Mouse (Mus musculus) cerebellum, adult 11 months (tissue): ENCODE measurements around the gene Zfp965.
"Not testable (repeated sequence)": the region's sequence is repeated elsewhere in the genome, so short reads cannot be mapped to it uniquely, and the experiment has no call there.

ENCODE experiments used
- DNase-seq: peaks from one replicate; pipeline ENCODE4 v3.0.0; 2022

The Zfp965 gene

GRCm38 (mm10) chr2:175469685-175470084 lies at the start of gene Zfp965:
TSS of gene Zfp965 (plus strand) at chr2:175469985.
- DNase-seq = not testable (repeated sequence)

DNA sequence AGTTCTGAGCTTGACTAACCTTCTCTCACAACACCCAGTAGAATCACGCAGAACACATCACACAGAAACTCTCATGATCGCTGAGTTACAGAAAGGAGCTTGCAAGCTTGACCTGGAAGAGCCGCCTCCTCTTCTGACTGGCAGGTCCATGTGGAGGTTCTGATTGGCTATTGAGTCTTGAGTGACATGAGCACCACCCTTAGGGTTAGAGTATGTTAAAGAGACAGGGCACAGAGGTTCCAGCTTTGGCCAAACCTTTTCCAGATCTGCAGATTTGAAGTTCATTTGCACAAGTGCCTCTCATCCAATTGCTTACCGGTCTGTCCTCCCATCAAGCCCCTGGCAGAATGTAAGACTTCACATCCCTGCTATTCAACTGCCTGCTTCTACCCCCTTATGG lies 34.1 kb upstream of the Zfp965 start, which contains the start of gene Gm4724:
Gm4724 (minus strand) TSS at position 101 of the 400 bp plus-strand sequence.
- DNase-seq = not testable (repeated sequence)
